Mouse (Mus musculus) stomach, postnatal 0 days (tissue): Measurements from ENCODE around the gene Slc4a1. TPM values are rescaled to one million over a fixed set of nuclear protein-coding genes. Genes with fewer than 3 reads are reported as not detected.

Experiments used
- ATAC-seq: fragments of 200-750 bp; cut with Nextera tagmentation; 2 replicates; pipeline ENCODE4 v1.8.0; 2017; ENCODE audit not compliant: low FRiP score, low TSS enrichment
- DNase-seq: peaks from one replicate; pipeline ENCODE4 v3.0.0-alpha.2; 2016; ENCODE audit warnings: low spot score
- H3K27ac ChIP-seq: fragments of 300-500 bp; sonication (generic); replicated peaks from 2 replicates; pipeline ENCODE4 v1.5.1; 2014; ENCODE audit warnings: mild to moderate bottlenecking, control low read depth
- H3K27me3 ChIP-seq: fragments of 300-500 bp; sonication (generic); 2 replicates; pipeline ENCODE4 v1.6.1; 2014; ENCODE audit warnings: low read length; ENCODE audit not compliant: control insufficient read depth, insufficient read depth
- H3K36me3 ChIP-seq: fragments of 300-500 bp; sonication (generic); 2 replicates; pipeline ENCODE4 v1.6.1; 2014; ENCODE audit warnings: low read length, mixed read lengths; ENCODE audit not compliant: control insufficient read depth, insufficient read depth
- H3K4me1 ChIP-seq: fragments of 300-500 bp; sonication (generic); replicated peaks from 2 replicates; pipeline ENCODE4 v1.6.1; 2014; ENCODE audit warnings: antibody characterized with exemption; ENCODE audit not compliant: control insufficient read depth, insufficient read depth
- H3K4me2 ChIP-seq: fragments of 300-500 bp; sonication (generic); replicated peaks from 2 replicates; pipeline ENCODE4 v1.6.1; 2014; ENCODE audit warnings: low read depth, mild to moderate bottlenecking, control low read depth, moderate library complexity
- H3K4me3 ChIP-seq: fragments of 300-500 bp; sonication (generic); 2 replicates; pipeline ENCODE4 v1.5.1; 2014; ENCODE audit warnings: low read depth, low read length, control low read depth
- H3K9ac ChIP-seq: fragments of 300-500 bp; sonication (generic); 2 replicates; pipeline ENCODE4 v1.6.1; 2014; ENCODE audit warnings: mild to moderate bottlenecking, low read length, control low read depth, mixed read lengths
- H3K9me3 ChIP-seq: fragments of 300-500 bp; sonication (generic); 2 replicates; pipeline ENCODE4 v1.6.1; 2016; ENCODE audit warnings: low read length; ENCODE audit not compliant: control insufficient read depth
- CTCF ChIP-seq: IDR thresholded peaks from 2 replicates; pipeline ENCODE4 v1.5.1; 2016; ENCODE audit warnings: antibody characterized with exemption, low read depth, mild to moderate bottlenecking, moderate library complexity
- EP300 ChIP-seq: optimal IDR thresholded peaks from 2 replicates; pipeline ENCODE3; 2016; ENCODE audit warnings: antibody characterized with exemption
- WGBS: fragments of 180-500 bp; shearing (Covaris S2); extraction: QIAGEN DNeasy Blood & Tissue Kit; methylation state at CpG from one replicate; pipeline ENCODE4 v1.1.7; 2014; 5-methylcytosine and 5-hydroxymethylcytosine counted together
- polyA plus RNA-seq: library from polyadenylated mRNA; unstranded; fragments of >200 nt; fragmentation: Nextera tagmentation; extraction: Ambion mirVana; gene quantifications from 2 replicates; pipeline ENCODE4 v1.2.1, GENCODE M21; 2015

The Slc4a1 gene
- polyA plus RNA-seq, 1 experiment from 2014 or later = 0.72 TPM

DNA sequence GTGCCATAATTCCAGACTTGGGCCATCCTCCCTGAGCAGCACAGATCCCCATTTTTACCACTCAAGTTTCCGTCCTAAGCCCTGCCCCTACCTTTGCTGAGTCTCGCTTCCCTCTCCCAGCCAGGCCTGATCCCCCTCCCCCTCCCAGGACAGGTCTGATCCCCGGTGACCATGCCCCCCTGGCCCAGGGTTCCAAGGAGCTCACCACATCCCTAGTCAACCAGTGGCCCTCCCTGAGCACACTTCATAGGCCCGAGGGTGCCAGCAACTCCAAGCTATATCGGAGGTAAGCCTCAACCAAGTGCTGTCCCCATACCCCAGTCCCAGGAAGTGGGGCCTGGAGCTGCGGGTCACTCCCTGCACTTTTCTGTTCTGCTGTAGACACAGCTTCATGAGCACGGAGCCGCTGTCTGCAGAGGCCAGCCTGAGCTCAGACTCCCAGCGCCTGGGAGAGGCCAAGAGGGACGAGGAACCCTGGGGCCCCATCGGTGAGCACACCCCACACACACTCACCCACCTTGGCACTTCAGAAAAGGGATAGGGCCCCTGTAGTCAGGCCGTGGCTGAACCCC, 34.6 kb upstream of the Slc4a1 start:
- Histone ChIP-seq H3K36me3 (peaks cover 20% of the 10 kb centered on the region), H3K4me1 (no peaks in the 10 kb centered on the region; the same call in 1 of the 2 replicates), H3K27me3 (0 out of 2 replicates have a peak, but pooled peaks cover 5% of the 10 kb centered on the region), H3K9me3 (no peaks in the 10 kb centered on the region), H3K27ac (no peak overlapping the region), H3K9ac (no peak overlapping the region), H3K4me3 (no peak overlapping the region), H3K4me2 (no peak overlapping the region)
- ATAC-seq = no peak
- no peak for DNase-seq
- 25% methylated on average over 12 of the region's 12 CpGs for WGBS
- no peak for TF ChIP-seq CTCF
- TF ChIP-seq EP300 = no peak

GRCm38 (mm10) chr11:102399610-102400072, 33.6 kb upstream of the Slc4a1 start:
- ATAC-seq (no peak), DNase-seq (peak; percentile 37)
- peak overlapping the region; percentile 23 for H3K4me3 ChIP-seq
- H3K9ac ChIP-seq = no peak overlapping the region
- H3K9me3 ChIP-seq = no peaks in the 10 kb centered on the region
- H3K4me2 ChIP-seq = peak overlapping the region; percentile 57
- H3K27me3 ChIP-seq = 0 out of 2 replicates have a peak, but pooled peaks cover 5% of the 10 kb centered on the region
- peaks cover 18% of the 10 kb centered on the region for H3K36me3 ChIP-seq
- 1% methylated on average over 34 of the region's 34 CpGs for WGBS
- H3K27ac ChIP-seq = no peak overlapping the region
- H3K4me1 ChIP-seq = no peaks in the 10 kb centered on the region; the same call in 1 of the 2 replicates
- no peak for TF ChIP-seq EP300
- TF ChIP-seq CTCF = no peak

DNA sequence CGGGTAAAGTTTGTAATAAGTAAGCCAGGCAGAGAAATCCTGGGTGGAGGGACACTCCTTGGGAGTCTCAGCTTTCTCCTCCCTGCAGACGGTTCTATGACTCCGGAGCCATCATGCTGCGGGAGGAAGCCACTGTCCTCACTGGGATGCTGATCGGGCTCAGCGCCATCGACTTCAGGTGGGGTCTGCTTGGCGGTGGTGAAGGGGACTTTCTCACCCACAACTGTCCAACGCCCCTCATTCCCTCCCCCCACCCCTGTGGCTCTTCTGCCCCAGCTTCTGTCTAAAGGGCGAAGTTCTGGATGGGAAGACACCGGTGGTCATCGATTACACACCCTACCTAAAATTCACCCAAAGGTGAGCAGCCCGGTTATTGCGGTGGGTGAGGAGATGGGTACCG, 33.1 kb upstream of the Slc4a1 start:
- H3K4me3 ChIP-seq = no peak overlapping the region
- DNase-seq = no peak
- H3K27me3 ChIP-seq = 0 out of 2 replicates have a peak, but pooled peaks cover 5% of the 10 kb centered on the region

GRCm38 (mm10) chr11:102398007-102398825, 32.2 kb upstream of the Slc4a1 start:
- Histone ChIP-seq H3K36me3 (peaks cover 7% of the 10 kb centered on the region), H3K27ac (no peak overlapping the region), H3K27me3 (0 out of 2 replicates have a peak, but pooled peaks cover 5% of the 10 kb centered on the region), H3K4me2 (no peak overlapping the region), H3K9me3 (no peaks in the 10 kb centered on the region), H3K4me1 (peaks cover 6% of the 10 kb centered on the region; the same call in 1 of the 2 replicates), H3K9ac (no peak overlapping the region), H3K4me3 (no peak overlapping the region)
- 65% methylated on average over 20 of the region's 20 CpGs for WGBS
- DNase-seq (peak; percentile 74), ATAC-seq (peak; percentile 74)
- TF ChIP-seq CTCF (no peak), EP300 (no peak)

More for the DNA sequence above, 33.1 kb upstream of the Slc4a1 start:
- TF ChIP-seq EP300 (no peak), CTCF (no peak)
- H3K36me3 ChIP-seq = peaks cover 14% of the 10 kb centered on the region
- H3K9me3 ChIP-seq = no peaks in the 10 kb centered on the region
- no peak overlapping the region for H3K27ac ChIP-seq
- 8% methylated on average over 15 of the region's 15 CpGs for WGBS
- peaks cover 3% of the 10 kb centered on the region; the same call in 1 of the 2 replicates for H3K4me1 ChIP-seq
- no peak overlapping the region for H3K9ac ChIP-seq
- H3K4me2 ChIP-seq = peak overlapping the region; percentile 57
- no peak for ATAC-seq

- Histone ChIP-seq H3K27me3 (0 out of 2 replicates have a peak, but pooled peaks cover 5% of the 10 kb centered on the region), H3K4me2 (no peak overlapping the region), H3K4me3 (no peak overlapping the region), H3K9me3 (no peaks in the 10 kb centered on the region), H3K27ac (no peak overlapping the region), H3K9ac (no peak overlapping the region), H3K36me3 (no peaks in the 10 kb centered on the region), H3K4me1 (peaks cover 6% of the 10 kb centered on the region; the same call in 1 of the 2 replicates)
- ATAC-seq (no peak), DNase-seq (no peak)
- TF ChIP-seq CTCF (no peak), EP300 (no peak)
- 72% methylated on average over 7 of the region's 7 CpGs for WGBS
These were observed 30.7 kb upstream of the Slc4a1 start for GRCm38 (mm10) chr11:102396671-102397141.
